Mouse (Mus musculus): Measurements from ENCODE around the gene Mt2. TPM values are rescaled to one million over a fixed set of nuclear protein-coding genes. Genes with fewer than 3 reads are reported as not detected.

The Mt2 gene
- total RNA-seq, 1 experiment from 2014 or later, result not detected

GRCm38 (mm10) chr8:94189275-94190031, 17.0 kb downstream of the Mt2 start:
- ATAC-seq (replicated peaks; ENCODE audit: insufficient number of reproducible peaks, low FRiP score, low TSS enrichment, poor library complexity, severe bottlenecking), result no peak

- ATAC-seq (replicated peaks; ENCODE audit: insufficient number of reproducible peaks, low FRiP score, low TSS enrichment, poor library complexity, severe bottlenecking), result peak; percentile 95
Measured at GRCm38 (mm10) chr8:94191101-94191691, 18.7 kb downstream of the Mt2 start.

DNA sequence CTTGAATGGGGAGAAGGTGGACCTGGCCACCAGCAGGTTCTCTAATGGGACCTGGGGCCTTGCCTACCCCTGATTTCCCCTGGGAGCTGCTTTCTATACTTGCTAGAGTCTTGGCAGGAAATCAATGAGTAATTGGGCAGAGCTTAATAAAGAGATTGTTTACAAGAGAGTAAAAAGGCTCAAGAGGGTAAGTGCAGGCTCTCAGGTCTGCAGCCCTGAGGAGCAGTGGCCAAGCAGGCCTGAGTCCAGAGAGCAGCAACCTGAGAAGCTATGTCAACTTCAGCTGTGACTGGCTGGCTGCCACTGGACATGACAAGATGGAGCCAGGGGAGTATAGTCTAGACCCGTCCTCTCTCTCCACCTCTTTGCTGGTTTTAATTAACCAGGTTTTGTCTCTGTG, 20.5 kb downstream of the Mt2 start:
- ATAC-seq (replicated peaks; ENCODE audit: insufficient number of reproducible peaks, low FRiP score, low TSS enrichment, poor library complexity, severe bottlenecking), result no peak

DNA sequence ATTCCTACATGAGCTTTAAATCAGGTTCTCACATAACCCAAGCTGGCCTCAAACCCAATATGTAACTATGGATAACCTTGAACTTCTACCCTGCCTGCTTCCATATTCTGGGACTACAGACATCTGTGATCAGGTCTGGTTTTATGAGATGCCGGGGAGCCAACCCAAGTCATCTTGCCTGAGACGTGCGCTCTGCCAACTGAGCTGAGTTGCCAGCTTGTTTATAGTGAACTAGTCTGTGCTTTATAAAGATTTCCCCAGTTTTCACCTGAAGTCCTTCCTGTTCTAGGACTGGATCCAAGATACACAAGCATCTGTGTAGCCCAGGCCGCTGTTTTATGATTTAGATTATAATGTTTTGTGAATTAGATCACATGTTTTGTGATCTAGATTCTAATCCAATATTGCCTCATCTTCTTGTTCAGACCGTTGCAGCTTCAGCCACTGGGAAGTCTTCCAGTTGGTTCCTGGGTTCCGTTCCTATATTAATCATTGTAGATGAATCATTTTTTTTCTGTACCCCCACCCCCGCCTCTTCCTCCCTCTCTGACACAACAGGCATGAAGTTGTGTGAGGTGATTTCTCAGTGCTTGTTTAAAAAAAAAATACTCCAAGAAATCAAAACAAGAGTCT, 22.2 kb downstream of the Mt2 start:
- ATAC-seq (replicated peaks; ENCODE audit: insufficient number of reproducible peaks, low FRiP score, low TSS enrichment, poor library complexity, severe bottlenecking), result no peak

- peak; percentile 76 for ATAC-seq (replicated peaks; ENCODE audit: insufficient number of reproducible peaks, low FRiP score, low TSS enrichment, poor library complexity, severe bottlenecking)
Measured at GRCm38 (mm10) chr8:94199202-94199869, 26.9 kb downstream of the Mt2 start.

DNA sequence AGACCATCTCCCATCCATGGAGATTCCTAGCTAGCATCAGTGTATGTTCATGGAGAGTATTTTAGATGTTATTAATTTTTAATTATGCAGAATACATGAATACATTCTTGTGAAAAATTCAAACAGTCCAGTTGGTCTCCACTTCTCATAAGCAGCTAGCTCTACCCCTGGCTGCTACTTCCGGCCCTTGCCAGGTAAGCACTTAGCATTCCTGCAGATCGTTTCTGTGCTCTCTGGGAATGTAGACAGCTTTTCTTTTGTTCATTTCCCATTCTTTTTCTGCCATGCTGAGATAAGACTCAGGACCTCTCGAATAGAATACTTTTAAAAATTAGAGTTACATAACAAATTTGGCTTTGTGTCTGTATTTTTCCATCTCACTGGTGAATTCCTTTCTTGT, 31.6 kb downstream of the Mt2 start:
- no peak for ATAC-seq (replicated peaks; ENCODE audit: insufficient number of reproducible peaks, low FRiP score, low TSS enrichment, poor library complexity, severe bottlenecking)

DNA sequence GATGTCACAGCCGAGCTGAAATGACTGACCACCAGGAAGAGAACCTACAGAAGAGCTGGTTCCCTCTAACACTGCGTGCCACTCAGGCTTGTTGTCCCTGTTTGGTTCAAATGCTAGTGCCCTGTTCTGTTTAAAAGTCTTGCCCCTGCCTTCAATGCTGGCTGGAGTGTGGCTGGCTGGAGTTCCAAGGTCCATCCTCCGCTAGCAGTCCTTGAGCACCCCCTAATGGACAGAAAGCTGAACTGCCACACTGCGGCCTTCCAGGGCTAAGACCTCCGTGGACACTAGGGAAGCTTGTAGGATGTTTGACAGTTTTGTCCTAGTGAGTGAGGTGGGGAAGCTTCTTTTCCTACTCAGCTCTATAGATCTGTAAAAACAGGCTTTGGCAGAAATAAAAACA, 33.3 kb downstream of the Mt2 start:
- ATAC-seq (replicated peaks; ENCODE audit: insufficient number of reproducible peaks, low FRiP score, low TSS enrichment, poor library complexity, severe bottlenecking), result peak; percentile 93

GRCm38 (mm10) chr8:94206256-94206655, 33.8 kb downstream of the Mt2 start:
- ATAC-seq (replicated peaks; ENCODE audit: insufficient number of reproducible peaks, low FRiP score, low TSS enrichment, poor library complexity, severe bottlenecking), result no peak

GRCm38 (mm10) chr8:94207491-94207890, 35.0 kb downstream of the Mt2 start:
- ATAC-seq (replicated peaks; ENCODE audit: insufficient number of reproducible peaks, low FRiP score, low TSS enrichment, poor library complexity, severe bottlenecking), result no peak

GRCm38 (mm10) chr8:94209639-94210038, 37.2 kb downstream of the Mt2 start:
- no peak for ATAC-seq (replicated peaks; ENCODE audit: insufficient number of reproducible peaks, low FRiP score, low TSS enrichment, poor library complexity, severe bottlenecking)

DNA sequence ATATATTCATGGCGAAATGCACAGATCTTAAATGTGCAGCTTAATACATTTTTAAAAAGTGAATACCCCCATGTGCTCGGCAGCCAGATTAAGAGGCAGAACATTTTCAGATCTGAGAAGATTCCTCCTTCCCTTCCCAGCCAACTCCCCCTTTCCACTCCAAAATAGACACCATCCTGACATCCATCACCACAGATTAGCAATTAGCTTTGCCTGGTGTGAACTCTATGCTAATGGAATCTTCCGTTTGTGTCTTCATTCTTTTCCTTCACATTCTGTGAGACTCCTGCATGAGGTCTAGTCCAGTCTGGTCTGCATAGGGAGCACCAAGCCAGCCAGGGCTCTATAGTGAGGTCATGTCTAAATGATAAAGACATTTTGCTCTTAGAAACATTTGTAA, 37.8 kb downstream of the Mt2 start:
- ATAC-seq (replicated peaks; ENCODE audit: insufficient number of reproducible peaks, low FRiP score, low TSS enrichment, poor library complexity, severe bottlenecking), result no peak

DNA sequence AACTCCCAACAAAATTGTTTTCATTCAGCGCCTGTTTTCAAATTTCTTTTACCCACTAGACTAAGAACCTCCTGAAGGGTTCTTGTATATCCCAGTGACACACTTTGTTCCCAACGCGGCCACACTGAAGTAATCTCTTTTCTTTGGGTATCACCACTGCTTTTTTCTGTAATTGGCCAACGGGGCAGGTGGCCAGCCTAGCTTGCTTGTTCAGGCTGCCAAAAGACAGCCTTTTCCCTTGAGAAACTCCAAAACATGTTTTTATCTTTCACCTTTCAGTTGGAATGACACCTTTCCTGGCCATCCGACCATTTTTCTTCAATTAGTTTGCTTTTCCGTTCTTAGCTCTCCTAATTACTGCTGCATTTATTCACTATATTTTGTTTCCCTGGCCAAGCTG, 41.4 kb downstream of the Mt2 start:
- ATAC-seq (replicated peaks; ENCODE audit: insufficient number of reproducible peaks, low FRiP score, low TSS enrichment, poor library complexity, severe bottlenecking), result no peak

DNA sequence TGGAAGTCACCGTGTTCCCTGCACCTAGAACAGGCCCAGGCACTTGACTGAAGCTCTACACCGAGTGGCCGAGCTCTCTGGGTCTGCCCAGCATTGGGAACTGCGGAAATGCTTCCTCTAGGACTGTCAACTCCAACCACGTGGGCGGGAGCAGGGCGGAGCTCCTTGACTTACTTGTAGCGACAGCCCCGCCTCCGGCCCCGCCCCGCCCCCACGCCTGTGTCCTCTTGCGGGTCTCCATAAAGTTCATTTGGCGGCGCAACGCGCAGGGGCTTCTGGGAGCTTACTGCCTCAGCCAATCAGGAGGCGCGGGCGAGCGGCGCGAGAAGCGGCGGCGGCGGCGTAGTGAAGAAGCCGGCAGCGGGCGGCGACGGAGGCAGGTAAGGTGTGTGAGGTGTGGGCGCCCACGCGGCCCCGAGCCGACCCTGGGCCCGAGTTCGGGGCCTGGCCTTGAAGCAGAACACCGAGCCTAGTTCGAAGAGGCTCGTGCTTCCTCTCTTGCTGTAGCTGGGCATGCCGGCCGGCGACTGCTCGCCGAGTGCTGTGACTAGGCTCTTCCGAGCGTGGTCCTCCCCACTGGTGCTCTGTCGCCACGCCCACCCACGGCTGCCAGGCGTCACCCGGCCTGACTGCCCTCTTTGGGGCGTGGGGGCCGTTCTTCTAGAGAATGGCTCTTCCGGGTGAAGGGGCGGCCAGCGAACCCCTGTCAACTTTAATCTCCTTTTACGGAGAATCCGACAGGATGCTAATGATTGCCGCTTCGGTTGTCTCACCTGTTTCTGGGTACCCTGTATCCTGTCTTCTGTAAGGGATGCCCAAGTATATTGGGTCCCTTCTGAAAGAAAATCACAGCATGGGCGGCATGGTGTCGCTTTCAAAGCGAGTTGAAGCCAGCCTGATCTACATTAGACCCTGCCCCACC, 42.0 kb downstream of the Mt2 start, which contains the start of gene Nup93:
TSS of gene Nup93 (plus strand) at position 313 of the 922 bp plus-strand sequence.
- ATAC-seq (replicated peaks; ENCODE audit: insufficient number of reproducible peaks, low FRiP score, low TSS enrichment, poor library complexity, severe bottlenecking), result peak; percentile 88

Other genes with a start within 250 kb of the Mt2 start
- gene Amfr, start 159.8 kb upstream of the Mt2 start, total RNA-seq (2017), result 89.3 to 145 TPM (median 96.4 TPM) in 3 replicates
- gene Nudt21, start 135.6 kb upstream of the Mt2 start, total RNA-seq (2017), result 26.2 to 62.8 TPM (median 37.7 TPM) in 3 replicates
- 7.3 to 9.5 TPM (median 7.8 TPM) in 3 replicates for gene Ogfod1, start 135.5 kb upstream of the Mt2 start, total RNA-seq (2017)
- gene Bbs2, start 73.7 kb upstream of the Mt2 start, total RNA-seq (2017), result 6.9 to 11.8 TPM (median 11.4 TPM) in 3 replicates
- not detected in 3 replicates for gene Mt4, start 35.5 kb upstream of the Mt2 start, total RNA-seq (2017)
- not detected in 3 replicates for gene Mt3, start 20.1 kb upstream of the Mt2 start, total RNA-seq (2017)
- gene Mt1, start 6.4 kb downstream of the Mt2 start, total RNA-seq (2017), result 7.1 to 8.5 TPM (median 8.2 TPM) in 3 replicates
- 11.8 to 21.1 TPM (median 12.5 TPM) in 3 replicates for gene Nup93, start 41.9 kb downstream of the Mt2 start, total RNA-seq (2017)
- 0.49 to 1.2 TPM in 2 of 3 replicates, not detected in the other for gene Slc12a3, start 156.5 kb downstream of the Mt2 start, total RNA-seq (2017)
- 155 to 165 TPM (median 163 TPM) in 3 replicates for gene Herpud1, start 213.8 kb downstream of the Mt2 start, total RNA-seq (2017)

All from monocyte, adult 5-6 weeks (primary cell).